Mouse (Mus musculus): ENCODE results near the gene 1700034J05Rik.

DNA sequence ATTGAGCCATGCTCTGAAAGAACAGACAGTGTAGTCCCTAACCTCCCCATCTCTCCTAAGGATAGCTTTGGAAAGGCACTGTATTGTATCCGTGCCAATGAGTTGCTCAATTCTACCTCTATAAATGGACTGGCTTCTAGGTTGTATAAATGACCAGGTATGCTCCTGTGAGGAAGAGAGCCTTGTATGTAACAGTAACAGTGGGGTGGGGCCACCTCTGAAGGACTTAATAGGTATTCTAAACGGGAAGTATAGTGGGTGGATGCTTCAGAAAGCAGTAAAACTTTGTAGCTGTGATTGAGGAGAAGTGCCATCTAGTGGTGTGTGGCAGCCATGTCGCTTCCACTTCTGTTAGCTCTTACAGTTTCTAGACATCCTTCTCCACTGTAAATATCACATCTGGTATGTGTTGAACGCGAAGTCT lies 24.5 kb upstream of the 1700034J05Rik start:
- TF ChIP-seq CTCF (IDR thresholded peaks at IDR 0.05; ENCODE audit: low read depth, low read length) (peak; percentile 27), POLR2A (IDR thresholded peaks at IDR 0.05; ENCODE audit: insufficient read depth, low read length) (no peak), EP300 (IDR thresholded peaks at IDR 0.05; ENCODE audit: insufficient read depth, low read depth, low read length) (no peak)
